Mouse (Mus musculus): ENCODE results near the gene Mpi. TPM values are rescaled to one million over a fixed set of nuclear protein-coding genes. Genes with fewer than 3 reads are reported as not detected.

The Mpi gene
- polyA plus RNA-seq (2016; fragmentation: Nextera tagmentation; extraction: Ambion mirVana): 56.8 and 58.0 TPM in 2 replicates

GRCm38 (mm10) chr9:57552139-57552887 lies at the start of gene Mpi:
TSS of gene Mpi (minus strand) at chr9:57552763.
- no peak within 1 kb of the TSS for H3K27ac ChIP-seq
- peaks cover 7% of the 10 kb centered on the region for H3K4me1 ChIP-seq (replicated peaks)
- no peaks in the 10 kb centered on the region for H3K27me3 ChIP-seq
- peaks cover 35% of the 10 kb centered on the region for H3K36me3 ChIP-seq
- peak within 1 kb of the TSS; percentile 67 for H3K4me3 ChIP-seq (replicated peaks)
- peak within 1 kb of the TSS; percentile 83 for H3K4me2 ChIP-seq
- under 1% methylated on average over 28 of the region's 28 CpGs for WGBS
- peak within 1 kb of the TSS; percentile 66 for H3K9ac ChIP-seq (replicated peaks)
- ATAC-seq (ENCODE audit: insufficient number of reproducible peaks, insufficient read depth, low FRiP score, low TSS enrichment, low read depth): peak; percentile 63; the same call in 1 of the 2 replicates
- no peaks in the 10 kb centered on the region for H3K9me3 ChIP-seq

DNA sequence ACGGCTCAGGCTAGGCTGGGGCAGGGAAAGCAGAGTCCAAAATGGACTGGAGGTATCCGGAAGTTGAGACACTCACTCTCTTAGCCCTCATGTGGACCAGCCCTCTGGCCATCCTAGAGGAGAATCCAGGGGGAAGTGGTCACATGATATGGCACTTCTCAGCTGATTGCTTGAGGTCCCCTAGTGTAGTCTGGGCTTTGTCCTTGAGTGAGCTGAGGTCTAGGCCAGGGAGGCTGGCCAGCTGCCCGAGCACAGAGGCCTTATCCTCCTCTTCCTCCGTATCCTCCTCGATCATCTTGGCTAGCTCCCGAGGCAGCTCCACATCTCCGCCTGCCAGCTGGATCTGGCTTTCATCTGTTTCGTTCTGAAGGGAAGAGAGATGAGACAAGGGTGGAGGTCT lies 49.5 kb upstream of the Mpi start:
- ATAC-seq (ENCODE audit: insufficient number of reproducible peaks, insufficient read depth, low FRiP score, low TSS enrichment, low read depth): no peak
- Histone ChIP-seq H3K27me3 (peaks cover 23% of the 10 kb centered on the region), H3K9ac (replicated peaks) (no peak overlapping the region), H3K36me3 (no peaks in the 10 kb centered on the region), H3K4me3 (replicated peaks) (no peak overlapping the region), H3K4me2 (no peak overlapping the region), H3K4me1 (replicated peaks) (peaks cover 13% of the 10 kb centered on the region), H3K9me3 (no peaks in the 10 kb centered on the region), H3K27ac (no peak overlapping the region)
- 57% methylated on average over 8 of the region's 8 CpGs for WGBS

DNA sequence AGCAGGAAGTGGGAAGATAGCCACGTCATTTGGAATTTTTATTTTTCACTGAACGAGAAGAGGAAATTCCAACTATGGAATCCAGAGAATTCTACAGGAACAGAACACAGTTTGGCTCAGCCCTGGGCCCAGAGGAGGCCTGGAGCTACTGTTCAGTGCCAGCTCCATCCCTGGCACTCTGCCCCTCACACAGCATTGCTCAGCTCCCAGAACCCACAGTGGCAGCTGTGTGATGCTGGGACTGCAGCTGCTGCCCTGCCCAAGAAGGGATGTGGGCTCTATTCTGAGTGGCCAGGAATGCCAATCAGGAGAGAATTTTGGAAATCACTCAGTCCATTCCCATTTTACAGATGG lies 48.8 kb upstream of the Mpi start:
- H3K27me3 ChIP-seq: peaks cover 16% of the 10 kb centered on the region
- H3K27ac ChIP-seq: no peak overlapping the region
- no peak overlapping the region for H3K4me2 ChIP-seq
- no peak for ATAC-seq (ENCODE audit: insufficient number of reproducible peaks, insufficient read depth, low FRiP score, low TSS enrichment, low read depth)
- no peaks in the 10 kb centered on the region for H3K9me3 ChIP-seq
- peaks cover 12% of the 10 kb centered on the region for H3K4me1 ChIP-seq (replicated peaks)
- WGBS: 58% methylated on average over 2 of the region's 2 CpGs
- no peak overlapping the region for H3K9ac ChIP-seq (replicated peaks)
- no peak overlapping the region for H3K4me3 ChIP-seq (replicated peaks)
- H3K36me3 ChIP-seq: no peaks in the 10 kb centered on the region

GRCm38 (mm10) chr9:57600620-57601352 lies 48.2 kb upstream of the Mpi start:
- no peak overlapping the region for H3K4me2 ChIP-seq
- no peak for ATAC-seq (ENCODE audit: insufficient number of reproducible peaks, insufficient read depth, low FRiP score, low TSS enrichment, low read depth)
- H3K9me3 ChIP-seq: no peaks in the 10 kb centered on the region
- WGBS: 7% methylated on average over 3 of the region's 3 CpGs
- H3K27me3 ChIP-seq: peaks cover 10% of the 10 kb centered on the region
- H3K4me1 ChIP-seq (replicated peaks): peaks cover 8% of the 10 kb centered on the region
- no peak overlapping the region for H3K9ac ChIP-seq (replicated peaks)
- no peak overlapping the region for H3K27ac ChIP-seq
- H3K4me3 ChIP-seq (replicated peaks): no peak overlapping the region
- H3K36me3 ChIP-seq: no peaks in the 10 kb centered on the region

DNA sequence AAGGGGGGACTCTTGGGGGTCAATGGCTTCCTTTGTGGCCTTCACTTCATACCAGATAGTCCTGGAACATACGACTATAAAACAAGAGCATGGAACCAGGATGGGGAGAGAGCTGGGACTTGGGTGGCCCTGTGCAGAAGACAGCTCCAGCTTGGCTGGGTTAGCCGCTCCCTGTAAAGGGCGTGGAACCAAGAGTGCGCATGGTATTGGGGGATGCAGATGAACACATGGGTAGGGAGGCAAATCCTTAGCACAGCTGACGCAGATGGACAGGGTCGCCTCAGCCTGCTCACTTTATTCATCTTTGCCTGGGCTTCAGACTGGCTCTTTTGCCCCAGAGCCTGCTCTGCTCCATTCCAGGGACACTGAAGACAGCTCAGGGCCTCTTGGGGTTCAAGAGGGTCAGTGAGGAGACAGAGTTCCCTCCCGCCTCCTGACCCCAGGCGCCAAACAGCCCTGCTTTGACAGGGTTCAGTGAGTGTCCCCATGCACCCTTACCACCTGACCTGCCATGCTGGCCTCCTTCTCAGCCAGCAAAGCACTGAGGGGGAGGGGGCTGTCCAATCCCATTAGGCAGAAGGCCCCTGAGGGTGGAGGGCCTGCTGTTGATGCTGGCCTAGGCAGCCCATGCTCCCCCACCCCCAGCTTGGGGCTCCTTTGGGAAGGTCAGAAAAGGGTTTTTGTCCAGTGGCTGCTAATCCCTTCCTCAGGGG lies 46.4 kb upstream of the Mpi start:
- ATAC-seq (ENCODE audit: insufficient number of reproducible peaks, insufficient read depth, low FRiP score, low TSS enrichment, low read depth): no peak
- 50% methylated on average over 8 of the region's 8 CpGs for WGBS
- H3K4me3 ChIP-seq (replicated peaks): no peak overlapping the region
- peaks cover 8% of the 10 kb centered on the region for H3K4me1 ChIP-seq (replicated peaks)
- H3K9me3 ChIP-seq: no peaks in the 10 kb centered on the region
- H3K4me2 ChIP-seq: no peak overlapping the region
- no peak overlapping the region for H3K9ac ChIP-seq (replicated peaks)
- H3K27ac ChIP-seq: no peak overlapping the region
- peaks cover 3% of the 10 kb centered on the region; the same call in 1 of the 2 replicates for H3K27me3 ChIP-seq
- H3K36me3 ChIP-seq: peaks cover 15% of the 10 kb centered on the region

DNA sequence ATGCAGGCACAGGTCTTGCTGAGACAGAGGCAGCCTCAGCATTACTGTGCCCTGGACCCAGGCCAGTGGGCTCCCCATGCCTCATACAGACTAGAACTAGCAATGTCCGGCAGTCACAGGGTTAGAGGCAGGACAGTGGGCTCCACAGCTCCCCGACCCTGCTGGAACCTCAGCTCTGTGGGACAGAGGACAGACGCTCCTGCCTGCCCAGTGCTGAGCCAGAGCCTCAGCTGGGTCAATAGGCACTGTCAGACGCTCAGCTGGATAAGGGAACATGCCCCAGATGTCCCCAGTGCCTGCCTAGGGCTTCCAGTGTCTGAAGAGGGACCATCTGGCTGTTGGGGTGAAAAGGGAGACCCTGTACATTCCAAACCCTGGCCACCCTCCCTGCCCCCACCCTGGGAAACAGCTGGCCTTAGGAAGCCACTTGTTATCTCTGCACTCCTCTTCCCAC lies 45.4 kb upstream of the Mpi start:
- Histone ChIP-seq H3K27me3 (no peaks in the 10 kb centered on the region), H3K36me3 (peaks cover 26% of the 10 kb centered on the region), H3K27ac (no peak overlapping the region), H3K4me1 (replicated peaks) (peaks cover 8% of the 10 kb centered on the region), H3K4me2 (no peak overlapping the region), H3K9me3 (no peaks in the 10 kb centered on the region), H3K4me3 (replicated peaks) (no peak overlapping the region), H3K9ac (replicated peaks) (0 out of 2 replicates have a peak overlapping the region, but pooled peaks have one; percentile 18)
- 30% methylated on average over 4 of the region's 4 CpGs for WGBS
- no peak for ATAC-seq (ENCODE audit: insufficient number of reproducible peaks, insufficient read depth, low FRiP score, low TSS enrichment, low read depth)

DNA sequence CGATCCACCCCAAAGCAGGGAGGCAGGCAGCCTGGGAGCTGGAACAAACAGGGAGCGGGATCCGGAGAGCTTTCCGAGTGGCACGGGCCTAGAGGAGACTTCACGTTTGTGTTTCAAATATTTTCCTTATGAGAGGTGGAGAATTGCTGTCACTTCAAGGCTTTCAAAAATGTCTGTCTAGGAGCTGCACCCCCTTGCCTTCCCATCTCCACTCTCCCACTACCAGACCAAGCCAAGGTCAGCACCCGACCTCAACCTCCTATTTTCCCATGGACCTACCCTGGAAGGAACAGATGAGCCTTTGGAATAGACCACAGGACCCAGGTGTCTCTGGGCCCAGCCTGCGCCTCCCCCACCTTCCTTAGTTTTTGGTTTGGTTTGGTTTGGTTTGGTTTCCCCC lies 44.7 kb upstream of the Mpi start:
- H3K9ac ChIP-seq (replicated peaks): no peak overlapping the region
- H3K4me3 ChIP-seq (replicated peaks): no peak overlapping the region
- no peak for ATAC-seq (ENCODE audit: insufficient number of reproducible peaks, insufficient read depth, low FRiP score, low TSS enrichment, low read depth)
- no peaks in the 10 kb centered on the region for H3K27me3 ChIP-seq
- H3K9me3 ChIP-seq: no peaks in the 10 kb centered on the region
- peaks cover 8% of the 10 kb centered on the region for H3K4me1 ChIP-seq (replicated peaks)
- H3K27ac ChIP-seq: no peak overlapping the region
- peaks cover 33% of the 10 kb centered on the region for H3K36me3 ChIP-seq
- 87% methylated on average over 8 of the region's 8 CpGs for WGBS
- no peak overlapping the region for H3K4me2 ChIP-seq

GRCm38 (mm10) chr9:57594174-57594509 lies 41.6 kb upstream of the Mpi start:
- ATAC-seq (ENCODE audit: insufficient number of reproducible peaks, insufficient read depth, low FRiP score, low TSS enrichment, low read depth): no peak
- no peak overlapping the region for H3K4me3 ChIP-seq (replicated peaks)
- H3K27ac ChIP-seq: no peak overlapping the region
- H3K9ac ChIP-seq (replicated peaks): no peak overlapping the region
- peaks cover 35% of the 10 kb centered on the region for H3K36me3 ChIP-seq
- peaks cover 13% of the 10 kb centered on the region for H3K4me1 ChIP-seq (replicated peaks)
- WGBS: 78% methylated on average over 9 of the region's 9 CpGs
- H3K27me3 ChIP-seq: no peaks in the 10 kb centered on the region; the same call in 1 of the 2 replicates
- no peaks in the 10 kb centered on the region for H3K9me3 ChIP-seq
- H3K4me2 ChIP-seq: no peak overlapping the region

- no peak overlapping the region for H3K27ac ChIP-seq
- H3K9me3 ChIP-seq: no peaks in the 10 kb centered on the region
- H3K9ac ChIP-seq (replicated peaks): 0 out of 2 replicates have a peak overlapping the region, but pooled peaks have one; percentile 8
- H3K36me3 ChIP-seq: peaks cover 35% of the 10 kb centered on the region
- peaks cover 18% of the 10 kb centered on the region for H3K4me1 ChIP-seq (replicated peaks)
- no peak for ATAC-seq (ENCODE audit: insufficient number of reproducible peaks, insufficient read depth, low FRiP score, low TSS enrichment, low read depth)
- no peaks in the 10 kb centered on the region; the same call in 1 of the 2 replicates for H3K27me3 ChIP-seq
- 65% methylated on average over 12 of the region's 12 CpGs for WGBS
- no peak overlapping the region for H3K4me3 ChIP-seq (replicated peaks)
- H3K4me2 ChIP-seq: no peak overlapping the region
These were observed 41.1 kb upstream of the Mpi start for GRCm38 (mm10) chr9:57593454-57594173.

GRCm38 (mm10) chr9:57590726-57591125 lies 38.2 kb upstream of the Mpi start:
- H3K4me1 ChIP-seq (replicated peaks): peaks cover 19% of the 10 kb centered on the region
- H3K9ac ChIP-seq (replicated peaks): no peak overlapping the region
- no peak for ATAC-seq (ENCODE audit: insufficient number of reproducible peaks, insufficient read depth, low FRiP score, low TSS enrichment, low read depth)
- no peaks in the 10 kb centered on the region for H3K9me3 ChIP-seq
- peaks cover 54% of the 10 kb centered on the region for H3K36me3 ChIP-seq
- H3K27me3 ChIP-seq: no peaks in the 10 kb centered on the region; the same call in 1 of the 2 replicates
- peak overlapping the region; percentile 91 for H3K4me2 ChIP-seq
- WGBS: 35% methylated on average over 5 of the region's 5 CpGs
- H3K27ac ChIP-seq: no peak overlapping the region
- H3K4me3 ChIP-seq (replicated peaks): peak overlapping the region; percentile 76
